Mouse (Mus musculus) testis, adult 2 months (tissue): ENCODE data around the gene Uimc1. TPM values are rescaled to one million over a fixed set of nuclear protein-coding genes. Genes with fewer than 3 reads are reported as not detected.

Experiments
- H3K27ac ChIP-seq: fragments of 200-500 bp; 2 replicates; pipeline ENCODE4 v1.5.1; 2012; ENCODE audit warnings: low read depth, low read length; ENCODE audit not compliant: control insufficient read depth, insufficient read depth
- H3K27me3 ChIP-seq: fragments of 200-500 bp; 2 replicates; pipeline ENCODE4 v1.6.1; 2012; ENCODE audit warnings: mild to moderate bottlenecking, low read length, moderate library complexity; ENCODE audit not compliant: control insufficient read depth, insufficient read depth
- H3K36me3 ChIP-seq: fragments of 200-500 bp; 2 replicates; pipeline ENCODE4 v1.6.1; 2012; ENCODE audit warnings: mild to moderate bottlenecking, low read length; ENCODE audit not compliant: control insufficient read depth, insufficient read depth
- H3K4me1 ChIP-seq: fragments of 200-500 bp; 2 replicates; pipeline ENCODE4 v1.6.1; 2012; ENCODE audit warnings: low read length; ENCODE audit not compliant: control insufficient read depth, insufficient read depth
- H3K4me3 ChIP-seq: fragments of 200-500 bp; 2 replicates; pipeline ENCODE4 v1.5.1; 2012; ENCODE audit warnings: low read depth, mild to moderate bottlenecking, low read length, moderate library complexity, mixed read lengths; ENCODE audit not compliant: control insufficient read depth
- CTCF ChIP-seq: fragments of 200-500 bp; IDR thresholded peaks from 2 replicates; pipeline ENCODE4 v1.5.1; 2012; ENCODE audit warnings: low read depth, mild to moderate bottlenecking, inconsistent platforms, low read length, moderate library complexity; ENCODE audit not compliant: control insufficient read depth, insufficient read depth, insufficient replicate concordance
- POLR2A ChIP-seq: fragments of 200-500 bp; IDR thresholded peaks from 2 replicates; pipeline ENCODE4 v1.6.1; 2012; ENCODE audit warnings: low read depth, mild to moderate bottlenecking, inconsistent platforms, low read length, moderate library complexity; ENCODE audit not compliant: control insufficient read depth
- polyA plus RNA-seq: library from polyadenylated mRNA; depleted of rRNA; stranded (reverse); fragments of >200 nt; gene quantifications from 2 replicates; pipeline ENCODE4 v1.2.3, GENCODE M21; 2012

Uimc1 gene
- polyA plus RNA-seq, 1 experiment = 8.3 TPM

GRCm38 (mm10) chr13:55017154-55017897, 82.8 kb downstream of the Uimc1 start:
- Histone ChIP-seq H3K36me3 (no peaks in the 10 kb centered on the region), H3K4me1 (peaks cover under 1% of the 10 kb centered on the region; the same call in 1 of the 2 replicates), H3K4me3 (no peak overlapping the region), H3K27ac (no peak overlapping the region), H3K27me3 (no peaks in the 10 kb centered on the region)
- TF ChIP-seq CTCF = no peak
- TF ChIP-seq POLR2A = no peak

- no peaks in the 10 kb centered on the region for H3K36me3 ChIP-seq
- no peak overlapping the region for H3K4me3 ChIP-seq
- no peaks in the 10 kb centered on the region for H3K27me3 ChIP-seq
- H3K27ac ChIP-seq = no peak overlapping the region
- H3K4me1 ChIP-seq = peaks cover 5% of the 10 kb centered on the region; the same call in 1 of the 2 replicates
- TF ChIP-seq POLR2A (no peak), CTCF (no peak)
These were observed 85.6 kb downstream of the Uimc1 start for GRCm38 (mm10) chr13:55014451-55014850.

DNA sequence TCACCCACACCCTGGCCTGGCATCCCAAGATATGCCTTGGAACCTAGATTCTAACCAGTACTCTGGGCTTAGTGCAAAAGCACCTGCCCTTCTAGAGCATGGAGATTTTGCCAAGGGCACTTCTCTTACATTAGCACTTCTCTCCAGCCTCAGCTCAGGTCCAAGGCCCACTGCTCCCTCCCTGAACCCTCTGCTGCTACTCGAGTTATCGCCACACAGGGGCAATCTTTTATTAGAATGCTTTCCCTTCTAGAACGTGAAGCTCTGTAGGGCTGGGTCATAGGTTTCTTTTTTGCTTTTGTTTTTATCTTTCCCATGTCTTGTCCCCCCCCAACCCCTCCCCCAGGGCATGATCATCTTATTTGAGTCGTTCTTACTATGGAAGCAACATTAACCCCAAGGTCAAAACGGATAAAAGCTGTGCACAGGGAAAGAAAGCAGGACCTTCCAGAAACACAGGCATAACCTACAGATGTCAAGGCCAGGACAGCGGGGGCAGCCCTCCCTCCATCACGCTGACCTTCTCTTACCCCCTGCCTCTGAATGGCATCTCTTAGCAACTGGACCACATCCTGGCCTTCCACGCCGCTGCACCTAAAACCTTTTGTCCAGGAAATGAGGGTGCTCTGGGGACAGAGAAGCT, 86.3 kb downstream of the Uimc1 start:
- Histone ChIP-seq H3K4me3 (no peak overlapping the region), H3K27ac (no peak overlapping the region), H3K27me3 (no peaks in the 10 kb centered on the region), H3K4me1 (peaks cover 5% of the 10 kb centered on the region; the same call in 1 of the 2 replicates), H3K36me3 (no peaks in the 10 kb centered on the region)
- no peak for TF ChIP-seq POLR2A
- TF ChIP-seq CTCF = no peak

DNA sequence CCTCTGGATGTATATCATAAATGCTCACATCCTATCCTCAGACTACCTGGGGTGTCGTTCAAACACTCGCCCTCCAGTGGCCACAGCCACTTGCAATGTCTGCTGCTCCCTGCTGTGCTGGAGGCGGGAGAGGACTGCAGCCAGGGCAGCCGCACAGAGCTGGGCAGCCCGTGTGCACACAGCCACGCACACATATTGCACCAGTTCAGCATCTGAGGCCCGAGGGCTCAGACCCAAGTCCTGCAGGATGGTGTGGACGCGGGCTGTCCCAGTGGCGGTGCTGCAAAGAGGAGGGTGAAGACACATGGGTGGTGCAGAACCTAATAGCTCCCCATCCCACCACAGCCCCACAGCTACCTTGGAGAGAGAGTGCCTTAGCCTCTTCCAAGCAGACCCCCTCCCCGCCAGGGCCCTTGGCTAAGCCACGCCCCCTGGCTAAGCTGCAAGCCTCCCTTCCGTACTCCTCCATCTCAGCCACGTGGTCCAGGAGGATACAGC, 88.1 kb downstream of the Uimc1 start:
- H3K4me3 ChIP-seq = peak overlapping the region; percentile 2; the same call in 1 of the 2 replicates

DNA sequence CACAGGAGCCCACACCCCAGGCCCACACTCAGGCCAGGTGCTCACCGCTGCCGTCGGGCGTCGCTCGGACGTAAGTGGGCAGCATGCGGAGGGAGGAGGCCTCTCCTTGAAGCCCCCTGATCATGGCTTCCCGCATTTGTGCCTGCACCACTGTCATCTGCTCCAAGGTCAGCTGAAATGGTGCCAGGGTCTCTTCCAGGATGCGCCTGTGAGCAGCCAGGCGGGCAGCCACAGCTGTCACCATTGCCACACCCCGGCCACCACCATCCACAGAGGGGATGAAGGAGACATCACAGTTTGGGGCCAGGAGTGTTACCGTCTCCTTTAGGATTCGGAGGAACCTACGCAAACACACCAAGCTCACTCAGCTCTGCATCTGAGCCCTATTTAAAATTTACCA, 89.0 kb downstream of the Uimc1 start:
- no peak overlapping the region for H3K27ac ChIP-seq
- H3K36me3 ChIP-seq = no peaks in the 10 kb centered on the region
- peaks cover 10% of the 10 kb centered on the region for H3K4me1 ChIP-seq
- no peak for TF ChIP-seq POLR2A
- no peak for TF ChIP-seq CTCF
- no peak overlapping the region for H3K4me3 ChIP-seq
- H3K27me3 ChIP-seq = no peaks in the 10 kb centered on the region

More for the DNA sequence above, 88.1 kb downstream of the Uimc1 start:
- peaks cover 10% of the 10 kb centered on the region for H3K4me1 ChIP-seq
- H3K27ac ChIP-seq = no peak overlapping the region
- TF ChIP-seq CTCF (no peak), POLR2A (no peak)
- no peaks in the 10 kb centered on the region for H3K36me3 ChIP-seq
- no peaks in the 10 kb centered on the region for H3K27me3 ChIP-seq

DNA sequence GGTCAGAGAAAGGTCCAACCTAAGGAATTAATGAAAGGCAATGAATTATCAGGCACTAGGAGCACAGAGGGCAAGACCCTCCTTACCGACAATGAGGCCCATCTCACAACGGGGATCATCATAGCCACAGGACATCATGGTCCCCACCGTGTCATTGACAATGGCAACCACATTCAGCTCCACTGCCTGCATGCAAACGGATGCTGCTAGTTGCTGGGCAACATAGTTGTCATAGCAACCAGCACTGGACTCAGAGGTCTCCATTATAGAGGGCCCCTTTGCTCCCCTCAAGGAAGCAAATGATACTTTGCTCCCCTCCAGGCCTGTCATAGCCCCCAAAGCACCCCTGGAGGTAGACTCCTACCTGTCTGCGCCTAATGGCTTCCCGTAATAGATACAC, 91.5 kb downstream of the Uimc1 start:
- H3K27ac ChIP-seq = no peak overlapping the region
- H3K4me3 ChIP-seq = no peak overlapping the region
- H3K36me3 ChIP-seq = no peaks in the 10 kb centered on the region
- H3K4me1 ChIP-seq = peaks cover 10% of the 10 kb centered on the region
- no peaks in the 10 kb centered on the region for H3K27me3 ChIP-seq
- no peak for TF ChIP-seq POLR2A
- no peak for TF ChIP-seq CTCF

- H3K4me1 ChIP-seq = peaks cover 5% of the 10 kb centered on the region
- TF ChIP-seq CTCF = no peak
- no peak for TF ChIP-seq POLR2A
- no peak overlapping the region for H3K27ac ChIP-seq
- H3K4me3 ChIP-seq = no peak overlapping the region
- no peaks in the 10 kb centered on the region for H3K36me3 ChIP-seq
- H3K27me3 ChIP-seq = no peaks in the 10 kb centered on the region
These were observed 93.7 kb downstream of the Uimc1 start for GRCm38 (mm10) chr13:55006415-55006742.
